Mouse (Mus musculus): ENCODE data around the gene Asl.

Gene Asl

GRCm38 (mm10) chr5:130002301-130003146 is 26.5 kb downstream of the Asl start, which contains the start of gene Gusb:
Gusb (minus strand) TSS chr5:130003049.
- DNase-seq, result peak; percentile 67

- no peak for DNase-seq
These were observed 27.6 kb downstream of the Asl start for GRCm38 (mm10) chr5:130001356-130001987.

GRCm38 (mm10) chr5:130000735-130001134 is 28.3 kb downstream of the Asl start:
- DNase-seq, result no peak

DNA sequence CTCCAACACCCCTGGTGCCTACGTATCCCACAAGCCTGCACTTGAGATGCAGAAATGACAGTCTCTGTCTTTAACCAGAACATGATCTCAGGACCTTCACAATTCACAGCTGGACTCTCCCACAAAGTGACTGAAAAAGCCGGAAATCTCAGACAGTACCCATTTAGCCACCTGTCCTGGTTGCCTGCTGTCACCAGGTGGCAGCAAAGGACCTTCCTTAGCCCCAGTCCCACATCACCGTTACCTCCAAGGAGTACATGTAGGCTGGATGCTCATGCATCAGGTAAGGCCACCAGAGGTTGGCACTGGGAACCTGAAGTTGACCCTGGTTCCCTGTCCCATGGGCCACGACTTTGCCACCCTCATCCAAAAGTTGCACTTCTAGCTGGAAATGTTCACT is 29.9 kb downstream of the Asl start:
- peak; percentile 58 for DNase-seq

GRCm38 (mm10) chr5:129997700-129998099 is 31.3 kb downstream of the Asl start:
- peak; percentile 14 for DNase-seq

DNA sequence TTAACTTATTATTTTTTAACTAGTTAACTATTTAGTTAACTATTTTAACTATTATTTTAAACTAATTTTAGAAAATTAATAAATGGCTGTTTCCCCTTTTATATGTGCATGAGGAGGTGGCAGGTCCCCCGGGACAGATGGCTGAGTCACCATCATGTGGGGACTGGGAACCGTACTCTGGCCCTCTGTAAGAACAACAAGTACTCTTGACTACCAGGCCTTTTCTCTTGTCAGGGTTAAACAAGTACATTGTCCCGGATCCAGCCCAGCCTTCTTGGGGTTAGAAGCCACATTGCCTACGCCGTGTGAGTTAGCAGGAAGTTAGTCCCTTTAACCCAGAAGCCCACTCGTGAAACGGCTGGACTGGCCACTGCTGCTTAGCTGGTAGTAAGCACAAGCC is 34.1 kb downstream of the Asl start:
- no peak for DNase-seq

GRCm38 (mm10) chr5:129993374-129993773 is 35.7 kb downstream of the Asl start:
- DNase-seq, result no peak

GRCm38 (mm10) chr5:129991898-129992297 is 37.1 kb downstream of the Asl start:
- no peak for DNase-seq

- DNase-seq, result no peak
These were observed 39.7 kb downstream of the Asl start for GRCm38 (mm10) chr5:129989376-129989775.

GRCm38 (mm10) chr5:129980216-129980615 is 48.8 kb downstream of the Asl start:
- DNase-seq, result no peak

GRCm38 (mm10) chr5:129978608-129979007 is 50.4 kb downstream of the Asl start:
- no peak for DNase-seq

- DNase-seq, result no peak
These were observed 51.3 kb downstream of the Asl start for GRCm38 (mm10) chr5:129977768-129978167.

DNA sequence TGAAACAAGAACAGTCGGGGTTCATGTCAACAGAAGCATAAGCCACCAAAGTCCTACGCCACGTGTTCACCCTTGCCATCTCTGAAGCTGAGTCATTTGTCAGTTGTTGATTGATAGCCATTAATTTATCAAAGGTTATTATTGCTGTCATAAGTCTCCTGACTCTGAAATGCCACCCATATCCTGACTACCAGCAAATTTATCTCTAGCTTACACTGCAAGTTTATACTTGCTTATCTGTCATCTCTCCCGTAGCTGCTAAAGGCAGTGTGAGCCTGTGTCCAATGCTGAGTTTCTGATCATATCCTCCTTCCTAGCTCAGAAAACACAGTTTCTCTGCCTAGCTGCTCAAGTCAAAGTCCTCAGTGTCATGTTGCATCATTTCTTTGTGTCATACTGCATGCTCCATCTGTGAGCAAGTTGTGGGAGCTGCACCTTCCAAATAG is 54.2 kb downstream of the Asl start:
- no peak for DNase-seq

DNA sequence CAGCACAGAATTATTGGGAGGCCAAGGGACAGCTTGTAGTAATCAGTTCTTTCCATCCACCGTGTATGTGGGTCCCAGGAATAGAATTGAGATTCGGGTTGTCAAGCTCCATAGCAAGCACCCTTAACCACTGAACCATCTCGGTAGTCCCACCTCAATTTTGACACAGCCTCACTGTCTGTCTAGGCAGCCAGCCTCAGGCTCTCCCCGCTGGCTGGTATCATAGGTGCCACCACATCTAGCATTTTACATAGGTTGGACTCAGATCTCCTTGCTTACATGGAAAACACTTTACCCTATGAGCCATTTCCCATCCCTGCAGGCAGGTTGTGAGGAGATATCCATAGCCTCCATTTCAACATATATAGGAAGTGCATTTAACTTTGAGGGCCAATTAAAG is 54.7 kb downstream of the Asl start:
- no peak for DNase-seq

DNA sequence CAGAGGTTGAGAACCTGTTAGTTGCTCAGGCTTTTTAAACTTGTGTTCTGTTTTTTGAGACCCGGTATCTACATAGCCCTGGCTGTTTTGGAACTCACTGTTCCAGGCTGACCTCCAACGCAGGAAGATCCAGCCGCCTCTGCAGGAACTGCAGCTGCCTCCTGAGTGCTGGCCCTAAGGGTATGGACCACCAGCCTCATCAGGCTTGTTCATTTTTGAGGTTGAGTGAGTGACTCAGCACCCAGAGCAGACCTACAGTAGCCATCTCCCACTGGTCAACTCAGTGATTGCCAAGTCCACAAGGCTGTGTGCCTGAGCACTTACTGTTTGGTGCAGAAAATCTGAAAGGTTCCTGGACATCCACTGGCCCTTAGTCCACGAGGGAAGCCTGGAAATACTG is 57.6 kb downstream of the Asl start:
- DNase-seq, result no peak

- no peak for DNase-seq
These were observed 60.6 kb downstream of the Asl start for GRCm38 (mm10) chr5:129968417-129968816.

DNA sequence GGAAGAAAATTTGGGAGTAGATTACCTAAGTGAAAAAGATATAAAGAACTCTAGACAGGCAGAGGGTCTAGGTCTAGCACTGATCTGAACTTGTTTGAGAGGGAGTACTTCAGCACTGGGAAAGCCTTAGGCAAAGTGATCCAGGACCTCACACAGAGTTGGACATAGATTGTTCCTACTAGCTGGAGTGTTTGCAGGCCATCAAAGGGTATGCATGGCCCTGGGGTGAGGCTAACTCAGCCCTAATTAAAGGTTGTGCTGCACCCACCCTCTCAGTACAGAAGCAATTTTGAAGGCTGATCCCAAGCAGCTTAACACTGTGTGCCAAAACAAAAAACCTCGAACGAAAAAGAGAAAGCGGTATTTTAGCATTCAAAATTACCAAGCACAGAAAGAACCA is 62.6 kb downstream of the Asl start:
- no peak for DNase-seq

- DNase-seq, result no peak
These were observed 65.8 kb downstream of the Asl start for GRCm38 (mm10) chr5:129963224-129963623.
